17 mouse cellular contexts compared by ENCODE assay signal in genomic region chr9:45136442-45137169, GRCm38 (mm10). TPM values are rescaled to one million over a fixed set of nuclear protein-coding genes. Genes with fewer than 3 reads are reported as not detected.
DNase-seq lines count a peak whose midpoint lies in the region; ATAC-seq and TF ChIP-seq lines count a peak whose summit lies in the region.
"Had no signal": no experiment of that assay in that cellular context is flagged by ENCODE, and none has a peak within 500 bp of the region (broad histone marks: within the 10 kb centered on the region; RNA-seq: fewer than 3 reads in every experiment).

No protein-coding gene starts in this region.

- ATAC-seq in hindbrain, embryonic 11.5 days (ENCODE audit: low FRiP score) = no peak
- no peak for ATAC-seq in embryonic facial prominence, embryonic 11.5 days (replicated peaks; ENCODE audit: insufficient number of reproducible peaks, low FRiP score, low TSS enrichment, low read depth)
- ATAC-seq in heart, postnatal 0 days (ENCODE audit: insufficient read depth, low read depth) = 0 out of 2 replicates have a peak, but pooled peaks have one; percentile 25
- no peak for ATAC-seq in megakaryocyte, adult 5-6 weeks (ENCODE audit: poor library complexity, severe bottlenecking)
- no peak for ATAC-seq in intestine, embryonic 15.5 days
- ATAC-seq: Patski had no signal

- H3K9me3 ChIP-seq in hindbrain, embryonic 10.5 days = no peaks in the 10 kb centered on the region
- H3K9me3 ChIP-seq in hindbrain, embryonic 11.5 days (ENCODE audit: control insufficient read depth, low read length) = no peaks in the 10 kb centered on the region
- H3K9me3 ChIP-seq in embryonic facial prominence, embryonic 11.5 days (replicated peaks; ENCODE audit: control insufficient read depth, low read length) = no peaks in the 10 kb centered on the region
- no peaks in the 10 kb centered on the region for H3K9me3 ChIP-seq in heart, postnatal 0 days (replicated peaks; ENCODE audit: control insufficient read depth, low read length)
- no peaks in the 10 kb centered on the region for H3K9me3 ChIP-seq in intestine, embryonic 15.5 days
- H3K9me3 ChIP-seq: hindbrain, embryonic 15.5 days had no signal

- no peak overlapping the region for H3K27ac ChIP-seq in hindbrain, embryonic 10.5 days
- no peak overlapping the region for H3K27ac ChIP-seq in hindbrain, embryonic 11.5 days (ENCODE audit: low read depth, low read length)
- no peak overlapping the region for H3K27ac ChIP-seq in embryonic facial prominence, embryonic 11.5 days (replicated peaks; ENCODE audit: low read depth, low read length)
- no peak overlapping the region for H3K27ac ChIP-seq in heart, postnatal 0 days (ENCODE audit: low read depth)
- H3K27ac ChIP-seq in intestine, embryonic 15.5 days = no peak overlapping the region
- H3K27ac ChIP-seq: hindbrain, embryonic 15.5 days had no signal

- peaks cover 51% of the 10 kb centered on the region for H3K4me1 ChIP-seq in hindbrain, embryonic 10.5 days (replicated peaks)
- H3K4me1 ChIP-seq in hindbrain, embryonic 11.5 days (replicated peaks; ENCODE audit: control insufficient read depth, insufficient read depth, low read length) = 0 out of 2 replicates have a peak, but pooled peaks cover 9% of the 10 kb centered on the region
- H3K4me1 ChIP-seq in embryonic facial prominence, embryonic 11.5 days (ENCODE audit: control insufficient read depth, insufficient read depth, low read length) = peaks cover 6% of the 10 kb centered on the region
- H3K4me1 ChIP-seq in heart, postnatal 0 days (ENCODE audit: control insufficient read depth, insufficient read depth) = peaks cover 18% of the 10 kb centered on the region; the same call in 1 of the 2 replicates
- H3K4me1 ChIP-seq in intestine, embryonic 15.5 days (replicated peaks) = peaks cover 21% of the 10 kb centered on the region

- WGBS in hindbrain, embryonic 10.5 days = 5% methylated on average over 7 of the region's 7 CpGs
- 13% methylated on average over 7 of the region's 7 CpGs for WGBS in hindbrain, embryonic 11.5 days
- WGBS in embryonic facial prominence, embryonic 11.5 days = 2% methylated on average over 7 of the region's 7 CpGs
- WGBS in heart, postnatal 0 days = 19% methylated on average over 7 of the region's 7 CpGs
- 23% methylated on average over 7 of the region's 7 CpGs for WGBS in intestine, embryonic 15.5 days

- H3K9ac ChIP-seq in hindbrain, embryonic 11.5 days (ENCODE audit: low read depth, low read length) = no peak overlapping the region
- no peak overlapping the region for H3K9ac ChIP-seq in embryonic facial prominence, embryonic 11.5 days (replicated peaks; ENCODE audit: low read length)
- H3K9ac ChIP-seq in heart, postnatal 0 days (replicated peaks; ENCODE audit: low read depth, low read length) = no peak overlapping the region
- no peak overlapping the region for H3K9ac ChIP-seq in intestine, embryonic 15.5 days
- H3K9ac ChIP-seq: hindbrain, embryonic 15.5 days had no signal

- peaks cover 92% of the 10 kb centered on the region for H3K27me3 ChIP-seq in hindbrain, embryonic 10.5 days (ENCODE audit: insufficient read depth, poor library complexity, severe bottlenecking)
- H3K27me3 ChIP-seq in hindbrain, embryonic 11.5 days (ENCODE audit: control insufficient read depth, insufficient read depth, low read length) = peaks cover 54% of the 10 kb centered on the region
- peaks cover 34% of the 10 kb centered on the region for H3K27me3 ChIP-seq in embryonic facial prominence, embryonic 11.5 days (ENCODE audit: control insufficient read depth, insufficient read depth, low read length)
- H3K27me3 ChIP-seq in heart, postnatal 0 days (ENCODE audit: control insufficient read depth, insufficient read depth, low read length) = peaks cover 81% of the 10 kb centered on the region
- H3K27me3 ChIP-seq in intestine, embryonic 15.5 days (replicated peaks) = peaks cover 50% of the 10 kb centered on the region

- no peak for TF ChIP-seq EP300 in heart, postnatal 0 days (IDR thresholded peaks at IDR 0.05; ENCODE audit: low read depth)

- peak; percentile 56 for DNase-seq in hindbrain, embryonic 10.5 days (ENCODE audit: low spot score)
- DNase-seq in hindbrain, embryonic 11.5 days (ENCODE audit: low spot score) = no peak
- peak; percentile 9 for DNase-seq in embryonic facial prominence, embryonic 11.5 days (ENCODE audit: low spot score)
- no peak for DNase-seq in heart, postnatal 0 days (ENCODE audit: low spot score)
- peak; percentile 34 for DNase-seq in mesoderm, embryonic 11.5 days (ENCODE audit: low read depth, low spot score)
- DNase-seq: cerebellum, postnatal 36 days; left cerebral cortex, postnatal 4 days; lung, postnatal 10 days; midbrain, embryonic 14.5 days had no signal

- no peak for TF ChIP-seq CTCF in heart, postnatal 0 days (IDR thresholded peaks at IDR 0.05; ENCODE audit: low read depth)

- H3K4me2 ChIP-seq in hindbrain, embryonic 11.5 days (replicated peaks; ENCODE audit: low read depth, low read length) = no peak overlapping the region
- H3K4me2 ChIP-seq in embryonic facial prominence, embryonic 11.5 days (ENCODE audit: low read depth, low read length) = no peak overlapping the region
- H3K4me2 ChIP-seq in heart, postnatal 0 days (ENCODE audit: low read depth, low read length) = no peak overlapping the region
- H3K4me2 ChIP-seq in intestine, embryonic 15.5 days (replicated peaks) = no peak overlapping the region
- H3K4me2 ChIP-seq: hindbrain, embryonic 15.5 days had no signal

- H3K4me3 ChIP-seq in hindbrain, embryonic 10.5 days = no peak overlapping the region
- H3K4me3 ChIP-seq in hindbrain, embryonic 11.5 days (ENCODE audit: low read depth, low read length) = no peak overlapping the region
- H3K4me3 ChIP-seq in embryonic facial prominence, embryonic 11.5 days (ENCODE audit: low read depth, low read length) = no peak overlapping the region
- H3K4me3 ChIP-seq in heart, postnatal 0 days (ENCODE audit: low read depth, low read length) = no peak overlapping the region
- no peak overlapping the region for H3K4me3 ChIP-seq in intestine, embryonic 15.5 days (replicated peaks)
- H3K4me3 ChIP-seq: hindbrain, embryonic 15.5 days had no signal

- H3K36me3 ChIP-seq in hindbrain, embryonic 10.5 days = no peaks in the 10 kb centered on the region
- no peaks in the 10 kb centered on the region for H3K36me3 ChIP-seq in hindbrain, embryonic 11.5 days (ENCODE audit: control insufficient read depth, insufficient read depth, low read length)
- H3K36me3 ChIP-seq in embryonic facial prominence, embryonic 11.5 days (replicated peaks; ENCODE audit: control insufficient read depth, insufficient read depth, low read depth, low read length) = no peaks in the 10 kb centered on the region
- H3K36me3 ChIP-seq in heart, postnatal 0 days (replicated peaks; ENCODE audit: control insufficient read depth, insufficient read depth, low read length) = no peaks in the 10 kb centered on the region
- no peaks in the 10 kb centered on the region for H3K36me3 ChIP-seq in intestine, embryonic 15.5 days
- H3K36me3 ChIP-seq: hindbrain, embryonic 15.5 days had no signal

RNA-seq across cellular contexts. Expression of gene Scn4b, which starts 1.6 kb away (rescaled TPM):
- 0.58 and 0.62 TPM in 2 replicates for polyA plus RNA-seq in hindbrain, embryonic 10.5 days (2016; fragmentation: Nextera tagmentation; extraction: Ambion mirVana)
- 0.12 and 0.14 TPM in 2 replicates for polyA plus RNA-seq in hindbrain, embryonic 11.5 days (2014; fragmentation: Nextera tagmentation; extraction: Ambion mirVana)
- polyA plus RNA-seq in embryonic facial prominence, embryonic 11.5 days (2014; fragmentation: Nextera tagmentation; extraction: Ambion mirVana) = 0.04 and 0.21 TPM in 2 replicates
- total RNA-seq in heart, postnatal 0 days (2014; rRNA removed; ENCODE audit: low replicate concordance) = 0.27 and 0.57 TPM in 2 replicates
- 0.10 and 0.11 TPM in 2 replicates for polyA plus RNA-seq in heart, postnatal 0 days (2015; fragmentation: Nextera tagmentation; extraction: Ambion mirVana)
- not detected in 2 replicates for total RNA-seq in megakaryocyte, adult 5-6 weeks (2015)
- 0.04 TPM in 1 of 2 replicates, not detected in the other for total RNA-seq in megakaryocyte, adult 5-6 weeks (2017)
- 0.11 and 0.13 TPM in 2 replicates for polyA plus RNA-seq in intestine, embryonic 15.5 days (2015; fragmentation: Nextera tagmentation; extraction: Ambion mirVana)
- polyA plus RNA-seq: Patski had no signal

RNA-seq across cellular contexts. Expression of gene Scn2b, which starts 19.0 kb away (rescaled TPM):
- polyA plus RNA-seq in hindbrain, embryonic 10.5 days (2016; fragmentation: Nextera tagmentation; extraction: Ambion mirVana) = 3.5 and 4.3 TPM in 2 replicates
- polyA plus RNA-seq in hindbrain, embryonic 11.5 days (2014; fragmentation: Nextera tagmentation; extraction: Ambion mirVana) = 3.8 and 4.7 TPM in 2 replicates
- 4.1 and 4.9 TPM in 2 replicates for polyA plus RNA-seq in embryonic facial prominence, embryonic 11.5 days (2014; fragmentation: Nextera tagmentation; extraction: Ambion mirVana)
- 0.04 and 0.53 TPM in 2 replicates for total RNA-seq in heart, postnatal 0 days (2014; rRNA removed; ENCODE audit: low replicate concordance)
- polyA plus RNA-seq in heart, postnatal 0 days (2015; fragmentation: Nextera tagmentation; extraction: Ambion mirVana) = 0.31 and 0.51 TPM in 2 replicates
- 0.42 and 0.78 TPM in 2 replicates for total RNA-seq in megakaryocyte, adult 5-6 weeks (2015)
- total RNA-seq in megakaryocyte, adult 5-6 weeks (2017) = 0.95 and 0.98 TPM in 2 replicates
- 2.7 and 3.0 TPM in 2 replicates for polyA plus RNA-seq in intestine, embryonic 15.5 days (2015; fragmentation: Nextera tagmentation; extraction: Ambion mirVana)
- total RNA-seq: CH12.LX had no signal
- polyA plus RNA-seq: Patski had no signal

RNA-seq across cellular contexts. Expression of gene BC049352, which starts 45.2 kb away (rescaled TPM):
- not detected in 2 replicates for polyA plus RNA-seq in hindbrain, embryonic 10.5 days (2016; fragmentation: Nextera tagmentation; extraction: Ambion mirVana)
- not detected in 2 replicates for polyA plus RNA-seq in hindbrain, embryonic 11.5 days (2014; fragmentation: Nextera tagmentation; extraction: Ambion mirVana)
- polyA plus RNA-seq in embryonic facial prominence, embryonic 11.5 days (2014; fragmentation: Nextera tagmentation; extraction: Ambion mirVana) = not detected in 2 replicates
- not detected in 2 replicates for total RNA-seq in heart, postnatal 0 days (2014; rRNA removed; ENCODE audit: low replicate concordance)
- polyA plus RNA-seq in heart, postnatal 0 days (2015; fragmentation: Nextera tagmentation; extraction: Ambion mirVana) = not detected in 2 replicates
- not detected in 2 replicates for total RNA-seq in megakaryocyte, adult 5-6 weeks (2015)
- not detected in 2 replicates for total RNA-seq in megakaryocyte, adult 5-6 weeks (2017)
- polyA plus RNA-seq in intestine, embryonic 15.5 days (2015; fragmentation: Nextera tagmentation; extraction: Ambion mirVana) = 0.43 TPM in 1 of 2 replicates, not detected in the other
- total RNA-seq: adrenal gland, postnatal 10 days; CH12.LX; left cerebral cortex, postnatal 4 days had no signal
- polyA plus RNA-seq: hindbrain, embryonic 15.5 days; kidney, embryonic 14.5 days; midbrain, embryonic 14.5 days; neural tube, embryonic 11.5 days; Patski had no signal

RNA-seq across cellular contexts. Expression of gene Jaml, which starts 57.6 kb away (rescaled TPM):
- 0.38 and 0.60 TPM in 2 replicates for polyA plus RNA-seq in hindbrain, embryonic 10.5 days (2016; fragmentation: Nextera tagmentation; extraction: Ambion mirVana)
- polyA plus RNA-seq in hindbrain, embryonic 11.5 days (2014; fragmentation: Nextera tagmentation; extraction: Ambion mirVana) = 0.31 and 0.36 TPM in 2 replicates
- 0.49 and 0.50 TPM in 2 replicates for polyA plus RNA-seq in embryonic facial prominence, embryonic 11.5 days (2014; fragmentation: Nextera tagmentation; extraction: Ambion mirVana)
- total RNA-seq in heart, postnatal 0 days (2014; rRNA removed; ENCODE audit: low replicate concordance) = not detected in 2 replicates
- polyA plus RNA-seq in heart, postnatal 0 days (2015; fragmentation: Nextera tagmentation; extraction: Ambion mirVana) = 0.08 and 0.40 TPM in 2 replicates
- 11.7 and 13.9 TPM in 2 replicates for total RNA-seq in megakaryocyte, adult 5-6 weeks (2015)
- total RNA-seq in megakaryocyte, adult 5-6 weeks (2017) = 25.1 and 27.0 TPM in 2 replicates
- polyA plus RNA-seq in intestine, embryonic 15.5 days (2015; fragmentation: Nextera tagmentation; extraction: Ambion mirVana) = 74.9 and 80.6 TPM in 2 replicates
- polyA plus RNA-seq: kidney, embryonic 14.5 days; Patski had no signal

Comparison
In these comparisons a context has a peak if more than half of its experiments do, and no peak if none do; other contexts are left out.
1. DNase-seq: peak in hindbrain, embryonic 10.5 days (single experiment), embryonic facial prominence, embryonic 11.5 days (single experiment) and mesoderm, embryonic 11.5 days (single experiment); none in hindbrain, embryonic 11.5 days (single experiment) and heart, postnatal 0 days (single experiment).